Mouse (Mus musculus): ENCODE measurements at regions not wholly inside any gene's neighbourhood (a gene's known extent, or its start where the extent isn't known, plus 50 kb on each side); places are given as distances from the start of the nearest gene placed in this dataset.
"Not testable (repeated sequence)": the region's sequence is repeated elsewhere in the genome, so short reads cannot be mapped to it uniquely, and the experiment has no call there.

- TF ChIP-seq POLR2A (IDR thresholded peaks at IDR 0.05; ENCODE audit: low read depth, low read length); CTCF (IDR thresholded peaks at IDR 0.05; ENCODE audit: extremely low read depth, insufficient read length, insufficient replicate concordance, low read depth, low read length): not testable (repeated sequence)
Measured at GRCm38 (mm10) chr6:37761003-37761402, 109.6 kb upstream of the Trim24 start.

Data from small intestine, adult 2 months (tissue).